Mouse (Mus musculus) frontal cortex, adult (tissue): ENCODE measurements around the gene Zfp429.
"Not testable (repeated sequence)": the region's sequence is repeated elsewhere in the genome, so short reads cannot be mapped to it uniquely, and the experiment has no call there.

Experiments
- ATAC-seq: cut with Nextera tagmentation; 2 replicates; pipeline ENCODE4 v1.9.2; 2017; ENCODE audit warnings: mild to moderate bottlenecking, moderate library complexity, mixed read lengths; ENCODE audit not compliant: low TSS enrichment

Zfp429 gene

GRCm38 (mm10) chr13:67399183-67399903 lies at the start of gene Zfp429:
Gene Zfp429, minus strand, starts transcription at chr13:67399819.
- peak; percentile 100 for ATAC-seq

DNA sequence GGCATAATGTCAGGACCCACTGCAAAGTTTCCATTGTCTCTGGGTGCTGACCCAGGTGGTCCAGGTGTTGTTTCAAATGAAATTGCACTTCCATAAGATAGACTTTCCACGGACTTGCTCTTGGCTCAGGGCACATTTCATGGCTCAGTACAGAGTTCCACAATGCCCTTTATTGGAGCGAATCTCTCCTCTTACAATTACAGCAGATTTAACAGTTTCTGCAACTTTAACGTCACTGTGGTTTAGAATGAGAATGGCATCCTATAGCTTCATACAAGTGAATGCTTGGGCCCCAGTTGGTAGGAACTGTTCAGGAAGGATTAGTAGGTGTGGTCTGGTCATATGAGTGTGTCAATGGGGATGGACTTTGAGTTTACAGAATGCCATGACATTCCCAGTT lies 37.5 kb upstream of the Zfp429 start:
- ATAC-seq = not testable (repeated sequence)

DNA sequence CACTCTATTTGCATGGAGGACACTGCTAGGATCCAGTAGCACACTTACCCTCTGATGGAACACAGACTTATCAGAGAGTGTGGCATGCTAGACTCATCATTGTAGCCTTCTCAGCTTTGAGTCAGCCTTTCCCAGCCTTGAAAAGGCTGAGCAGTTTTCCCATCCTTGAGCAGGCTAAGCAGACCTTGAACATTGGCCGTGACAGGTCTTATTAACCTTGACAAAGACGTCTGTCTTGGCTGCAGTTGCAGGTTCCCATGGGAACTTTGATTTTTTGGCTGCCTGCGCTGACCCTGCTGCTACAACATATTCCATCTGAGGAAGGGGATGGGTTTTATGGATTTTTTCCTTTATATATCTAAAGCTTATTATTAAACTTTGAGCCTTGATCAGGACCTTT lies 28.5 kb upstream of the Zfp429 start:
- ATAC-seq = no peak

GRCm38 (mm10) chr13:67425699-67426098 lies 26.1 kb upstream of the Zfp429 start:
- not testable (repeated sequence) for ATAC-seq

- ATAC-seq = not testable (repeated sequence)
Measured at GRCm38 (mm10) chr13:67422532-67422931, 22.9 kb upstream of the Zfp429 start.

GRCm38 (mm10) chr13:67421207-67421857 lies 21.7 kb upstream of the Zfp429 start, which contains the start of gene Zfp459:
Gene Zfp459, minus strand, starts transcription at chr13:67421418.
- peak; percentile 92 for ATAC-seq

- no peak for ATAC-seq
Measured at GRCm38 (mm10) chr13:67420558-67421206, 21.1 kb upstream of the Zfp429 start.

DNA sequence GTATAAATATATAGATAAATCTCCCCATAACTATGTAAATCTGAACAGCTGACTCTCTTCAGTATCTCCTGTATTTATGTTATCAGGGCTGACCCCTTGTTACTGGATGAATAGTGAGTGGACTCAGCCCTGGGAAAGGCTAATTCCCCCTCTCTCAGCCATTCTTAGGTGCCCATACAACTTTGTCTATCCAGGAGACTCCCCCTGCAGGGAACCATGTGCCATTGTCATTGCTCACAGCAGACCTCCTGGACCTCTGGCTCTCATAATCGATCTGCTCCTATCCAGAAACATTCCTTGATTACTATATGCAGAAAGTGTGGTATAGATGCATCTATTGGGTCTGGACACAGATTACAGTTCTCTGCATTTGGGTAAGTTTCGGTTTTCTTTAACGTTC lies 17.2 kb upstream of the Zfp429 start:
- ATAC-seq = no peak

DNA sequence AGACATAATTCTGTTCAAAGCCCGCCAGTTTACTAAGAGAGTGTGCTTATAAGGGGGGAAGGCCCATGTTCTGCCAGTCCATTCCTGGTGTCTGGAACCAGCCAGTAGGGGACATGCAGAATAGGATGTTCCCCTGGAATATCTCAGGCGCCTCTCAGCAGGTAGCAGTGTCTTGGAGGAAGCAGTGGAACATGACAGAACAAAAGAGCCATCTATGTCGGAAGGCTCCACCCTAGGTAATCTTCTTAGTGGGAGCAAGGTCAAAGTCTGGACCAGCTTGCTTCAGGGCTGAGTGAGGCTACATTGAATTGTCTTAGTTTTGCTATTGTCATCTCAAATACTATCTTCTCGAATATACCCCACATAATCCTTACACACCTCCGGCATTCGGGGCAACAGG lies 16.1 kb upstream of the Zfp429 start:
- no peak for ATAC-seq

DNA sequence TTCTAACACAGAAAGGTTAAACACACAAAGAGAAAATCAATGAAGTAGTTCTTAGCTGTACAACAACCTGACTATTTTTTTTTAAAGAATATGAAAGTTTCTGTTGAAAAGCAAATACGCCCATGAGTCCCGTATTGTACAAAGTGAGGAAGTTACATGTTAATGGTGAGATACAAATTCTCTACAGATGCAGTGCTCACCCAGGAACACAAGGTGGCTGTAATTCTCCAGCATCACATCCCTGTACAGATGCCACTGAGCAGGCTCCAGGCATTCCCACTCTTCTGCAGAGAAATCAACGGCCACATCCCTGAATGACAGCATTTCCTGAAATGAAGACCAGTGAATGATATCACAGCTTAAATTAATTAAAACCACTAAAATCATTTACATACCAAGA lies 14.0 kb upstream of the Zfp429 start:
- peak; percentile 41; the same call in 1 of the 2 replicates for ATAC-seq

DNA sequence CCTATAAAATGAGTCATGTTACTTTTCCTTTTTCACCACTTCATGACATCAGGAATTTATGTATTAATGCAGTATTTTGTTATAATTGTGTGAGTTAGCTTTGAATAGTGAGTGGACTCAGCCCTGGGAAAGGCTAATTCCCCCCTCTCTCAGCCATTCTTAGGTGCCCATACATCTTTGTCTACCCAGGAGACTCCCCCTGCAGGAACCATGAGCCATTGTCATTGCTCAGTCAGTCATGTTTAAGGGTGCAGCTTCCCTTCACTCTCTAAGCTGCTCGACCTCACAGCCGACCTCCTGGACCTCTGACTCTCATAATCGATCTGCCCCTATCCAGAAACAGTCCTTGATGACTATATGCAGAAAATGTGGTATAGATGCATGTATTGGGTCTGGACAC lies 23.4 kb downstream of the Zfp429 start:
- ATAC-seq = not testable (repeated sequence)

DNA sequence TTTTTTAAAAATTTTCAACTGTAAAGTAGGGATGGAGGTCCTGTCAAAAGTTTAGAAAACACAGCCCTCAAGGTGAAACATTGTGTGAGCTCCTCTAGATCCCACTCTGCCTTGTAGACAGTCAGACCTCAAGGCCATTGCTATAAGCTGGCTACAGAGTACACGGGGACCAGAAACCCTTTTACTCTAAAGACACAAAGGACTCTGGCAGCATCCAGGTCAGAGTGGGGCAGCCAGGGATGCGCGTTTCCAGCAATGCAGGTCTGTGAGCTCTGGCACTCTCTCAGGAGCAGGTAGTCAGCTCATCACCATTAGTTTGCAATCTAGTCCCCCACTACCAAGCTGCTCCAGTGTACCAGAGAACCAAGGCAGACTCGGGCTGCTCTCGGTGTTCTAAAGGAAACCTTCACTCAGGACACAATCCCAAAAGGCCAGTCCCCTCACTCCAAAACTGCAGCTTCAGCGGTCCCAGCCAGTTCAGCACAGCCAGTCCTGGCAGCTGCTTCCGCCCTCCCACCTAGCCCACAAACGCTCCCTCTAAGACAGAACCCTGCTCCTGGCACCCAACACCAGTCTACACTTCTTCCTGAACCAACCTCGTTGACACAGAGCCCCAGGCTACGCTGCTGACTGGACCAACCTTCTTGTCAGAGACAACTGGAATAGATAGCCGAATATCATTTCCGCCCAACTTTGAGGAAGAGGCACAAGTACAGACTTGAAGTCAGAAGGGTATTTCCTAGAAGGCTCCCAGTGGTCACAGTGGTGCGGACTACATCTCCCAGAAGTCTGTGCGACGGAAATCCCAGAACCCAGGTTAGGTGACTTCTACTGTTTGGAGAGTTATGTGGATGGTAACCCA lies 24.3 kb downstream of the Zfp429 start, which contains the start of the genes Gm28041 and Zfp456:
Gm28041 (minus strand) TSS at position 684 of the 862 bp plus-strand sequence.
Zfp456 (minus strand) TSS at position 761 of the 862 bp plus-strand sequence.
- ATAC-seq = peak; percentile 99

DNA sequence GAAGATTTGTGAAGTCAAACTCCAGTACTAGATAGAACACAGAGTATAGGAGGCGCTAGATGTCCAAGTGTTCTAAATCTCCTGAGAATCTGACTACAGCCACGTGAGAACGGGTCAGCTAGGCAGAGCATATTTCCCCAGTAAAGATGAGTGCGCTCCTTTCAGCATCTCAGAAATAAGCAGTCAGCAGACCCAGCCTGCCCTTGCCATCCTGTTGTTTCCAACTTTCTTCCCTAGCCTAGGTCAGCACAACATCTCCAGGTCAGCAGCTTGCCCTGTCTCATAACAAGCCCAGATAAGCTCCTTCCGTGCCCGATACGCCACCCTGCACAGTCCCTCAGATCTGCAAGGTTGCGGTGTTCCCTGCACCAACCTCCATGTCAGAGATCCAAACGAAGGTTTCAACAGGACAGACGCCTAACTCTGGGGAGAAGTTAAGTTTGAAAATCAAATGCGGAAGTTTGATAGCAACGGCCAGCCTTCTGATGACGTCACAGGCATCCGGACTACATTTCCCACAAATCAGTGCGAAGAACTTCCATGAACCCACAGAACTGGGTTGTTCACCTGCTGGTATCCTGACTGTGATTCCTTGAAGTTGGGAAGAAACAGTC lies 39.4 kb downstream of the Zfp429 start, which contains the start of the genes Gm28044 and Zfp953:
Gm28044 (minus strand) TSS at position 406 of the 614 bp plus-strand sequence.
Zfp953 (minus strand) TSS at position 475 of the 614 bp plus-strand sequence.
- ATAC-seq = peak; percentile 99

DNA sequence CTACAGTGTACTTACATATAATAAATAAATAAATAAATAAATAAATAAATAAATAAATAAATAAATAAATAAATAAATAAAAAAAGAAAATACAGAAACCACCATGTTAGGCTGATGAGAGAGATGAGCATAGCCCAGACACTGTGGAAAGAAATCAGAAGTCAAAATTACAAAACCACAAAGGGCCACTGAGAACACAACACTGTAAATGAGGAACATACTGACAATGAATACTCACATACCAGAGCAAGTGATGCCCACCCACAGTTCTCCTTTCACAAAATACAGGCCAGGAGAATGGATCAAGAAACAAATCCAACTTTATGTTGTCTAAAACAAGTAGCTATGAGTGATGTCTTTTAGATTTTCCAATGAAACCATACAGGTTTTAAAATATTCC lies 47.8 kb downstream of the Zfp429 start:
- ATAC-seq = no peak

DNA sequence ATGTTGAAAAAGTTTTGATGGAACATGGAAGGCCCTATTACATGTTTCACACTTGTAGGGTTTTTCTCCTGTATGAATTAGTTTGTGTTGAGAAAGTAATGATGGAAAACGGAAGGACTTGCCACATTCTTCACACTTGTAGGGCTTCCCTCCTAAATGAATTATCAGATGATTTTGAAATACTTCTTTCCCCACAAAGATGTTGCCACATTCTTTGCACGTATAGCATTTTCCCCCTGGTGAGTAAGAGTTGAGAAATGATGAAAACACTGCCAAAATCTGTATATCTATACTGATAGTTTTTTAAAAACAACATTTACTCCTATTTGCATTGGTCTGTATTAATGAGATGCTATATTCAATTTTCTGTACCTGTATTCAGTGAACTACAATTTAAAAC lies 56.2 kb downstream of the Zfp429 start:
- no peak for ATAC-seq
